Mouse (Mus musculus) embryonic facial prominence, embryonic 13.5 days (tissue): ENCODE data around the gene Ppbp. TPM values are rescaled to one million over a fixed set of nuclear protein-coding genes. Genes with fewer than 3 reads are reported as not detected.

Source experiments
- ATAC-seq: fragments of 200-750 bp; cut with Nextera tagmentation; 2 replicates; pipeline ENCODE4 v1.8.0; 2017; ENCODE audit warnings: low read depth; ENCODE audit not compliant: insufficient number of reproducible peaks, insufficient read depth, low FRiP score, low TSS enrichment
- H3K27ac ChIP-seq: fragments of 300-500 bp; sonication (generic); 2 replicates; pipeline ENCODE4 v1.5.1; 2015; ENCODE audit warnings: moderate library complexity, mild to moderate bottlenecking, inconsistent platforms
- H3K27me3 ChIP-seq: fragments of 300-500 bp; sonication (generic); 2 replicates; pipeline ENCODE4 v1.6.1; 2015; ENCODE audit warnings: mild to moderate bottlenecking, inconsistent platforms
- H3K36me3 ChIP-seq: fragments of 300-500 bp; sonication (generic); 2 replicates; pipeline ENCODE4 v1.6.1; 2015; ENCODE audit warnings: mild to moderate bottlenecking, inconsistent platforms
- H3K4me1 ChIP-seq: fragments of 300-500 bp; sonication (generic); 2 replicates; pipeline ENCODE4 v1.6.1; 2015; ENCODE audit warnings: inconsistent platforms
- H3K4me2 ChIP-seq: fragments of 300-500 bp; sonication (generic); 2 replicates; pipeline ENCODE4 v1.6.1; 2015; ENCODE audit warnings: moderate library complexity, mild to moderate bottlenecking, inconsistent platforms
- H3K4me3 ChIP-seq: fragments of 300-500 bp; sonication (generic); 2 replicates; pipeline ENCODE4 v1.5.1; 2015; ENCODE audit warnings: mild to moderate bottlenecking, inconsistent platforms
- H3K9ac ChIP-seq: fragments of 300-500 bp; sonication (generic); 2 replicates; pipeline ENCODE4 v1.6.1; 2015; ENCODE audit warnings: mild to moderate bottlenecking, inconsistent platforms
- H3K9me3 ChIP-seq: fragments of 300-500 bp; sonication (generic); 2 replicates; pipeline ENCODE4 v1.6.1; 2016; ENCODE audit warnings: inconsistent platforms
- whole genome bisulfite sequencing: fragments of 180-500 bp; shearing (Covaris S2); methylation state at CpG from one replicate; pipeline ENCODE4 v1.1.7; 2015; ENCODE audit warnings: mixed read lengths; 5-methylcytosine and 5-hydroxymethylcytosine counted together
- polyA plus RNA-seq: library from polyadenylated mRNA; unstranded; fragments of >200 nt; fragmentation: Nextera tagmentation; extraction: Ambion mirVana; gene quantifications from 2 replicates; pipeline ENCODE4 v1.2.1, GENCODE M21; 2015

Gene Ppbp
- 8.0 and 10.0 TPM in 2 replicates for polyA plus RNA-seq

GRCm38 (mm10) chr5:90768218-90768617, at the start of gene Ppbp:
Gene Ppbp (plus strand): TSS chr5:90768518.
- H3K27ac ChIP-seq, result no peak within 1 kb of the TSS
- 70% methylated on average over 3 of the region's 3 CpGs for WGBS
- peaks cover 14% of the 10 kb centered on the region; the same call in 1 of the 2 replicates for H3K27me3 ChIP-seq
- no peak for ATAC-seq
- no peak within 1 kb of the TSS for H3K4me2 ChIP-seq
- H3K4me3 ChIP-seq, result no peak within 1 kb of the TSS
- H3K9ac ChIP-seq, result no peak within 1 kb of the TSS
- peaks cover 20% of the 10 kb centered on the region for H3K4me1 ChIP-seq
- no peaks in the 10 kb centered on the region for H3K9me3 ChIP-seq
- no peaks in the 10 kb centered on the region for H3K36me3 ChIP-seq

GRCm38 (mm10) chr5:90722656-90723055, 45.7 kb upstream of the Ppbp start:
- H3K27ac ChIP-seq, result no peak overlapping the region
- ATAC-seq, result no peak
- H3K9me3 ChIP-seq, result no peaks in the 10 kb centered on the region
- H3K4me3 ChIP-seq, result no peak overlapping the region
- H3K36me3 ChIP-seq, result no peaks in the 10 kb centered on the region
- no peak overlapping the region for H3K9ac ChIP-seq
- no peak overlapping the region for H3K4me2 ChIP-seq
- WGBS, result 96% methylated on average over 3 of the region's 3 CpGs
- H3K27me3 ChIP-seq, result no peaks in the 10 kb centered on the region
- no peaks in the 10 kb centered on the region for H3K4me1 ChIP-seq

GRCm38 (mm10) chr5:90728254-90728653, 40.1 kb upstream of the Ppbp start:
- no peaks in the 10 kb centered on the region for H3K27me3 ChIP-seq
- no peak for ATAC-seq
- H3K36me3 ChIP-seq, result no peaks in the 10 kb centered on the region
- H3K27ac ChIP-seq, result no peak overlapping the region
- peaks cover 2% of the 10 kb centered on the region; the same call in 1 of the 2 replicates for H3K4me1 ChIP-seq
- no peaks in the 10 kb centered on the region for H3K9me3 ChIP-seq
- H3K4me2 ChIP-seq, result no peak overlapping the region
- H3K4me3 ChIP-seq, result no peak overlapping the region
- WGBS, result 71% methylated on average over 3 of the region's 3 CpGs
- H3K9ac ChIP-seq, result no peak overlapping the region

GRCm38 (mm10) chr5:90731480-90731879, 36.8 kb upstream of the Ppbp start:
- no peak for ATAC-seq
- Histone ChIP-seq H3K36me3 (no peaks in the 10 kb centered on the region), H3K4me3 (no peak overlapping the region), H3K27me3 (no peaks in the 10 kb centered on the region), H3K4me1 (peaks cover 2% of the 10 kb centered on the region; the same call in 1 of the 2 replicates), H3K27ac (no peak overlapping the region), H3K9ac (no peak overlapping the region), H3K9me3 (no peaks in the 10 kb centered on the region), H3K4me2 (no peak overlapping the region)
- 47% methylated on average over 4 of the region's 4 CpGs for WGBS

- no peaks in the 10 kb centered on the region for H3K36me3 ChIP-seq
- ATAC-seq, result no peak
- no peaks in the 10 kb centered on the region for H3K27me3 ChIP-seq
Observed at GRCm38 (mm10) chr5:90742029-90742428, 26.3 kb upstream of the Ppbp start.

GRCm38 (mm10) chr5:90753934-90754333, 14.4 kb upstream of the Ppbp start:
- peaks cover 25% of the 10 kb centered on the region for H3K4me1 ChIP-seq
- WGBS, result 91% methylated on average over 1 of the region's 1 CpGs
- H3K4me2 ChIP-seq, result no peak overlapping the region
- peaks cover 3% of the 10 kb centered on the region for H3K27me3 ChIP-seq
- ATAC-seq, result no peak
- no peak overlapping the region for H3K27ac ChIP-seq
- no peaks in the 10 kb centered on the region for H3K9me3 ChIP-seq
- no peak overlapping the region for H3K9ac ChIP-seq
- no peaks in the 10 kb centered on the region for H3K36me3 ChIP-seq
- H3K4me3 ChIP-seq, result no peak overlapping the region

More at GRCm38 (mm10) chr5:90742029-90742428, 26.3 kb upstream of the Ppbp start:
- Histone ChIP-seq H3K9me3 (no peaks in the 10 kb centered on the region), H3K4me3 (no peak overlapping the region), H3K4me1 (no peaks in the 10 kb centered on the region), H3K27ac (no peak overlapping the region), H3K4me2 (no peak overlapping the region), H3K9ac (no peak overlapping the region)
- WGBS, result 48% methylated on average over 4 of the region's 4 CpGs

GRCm38 (mm10) chr5:90758020-90758605, 10.2 kb upstream of the Ppbp start:
- no peaks in the 10 kb centered on the region for H3K36me3 ChIP-seq
- peaks cover 30% of the 10 kb centered on the region for H3K27me3 ChIP-seq
- no peaks in the 10 kb centered on the region for H3K9me3 ChIP-seq
- no peak for ATAC-seq
- 27% methylated on average over 5 of the region's 5 CpGs for WGBS
- H3K4me2 ChIP-seq, result no peak overlapping the region
- no peak overlapping the region for H3K4me3 ChIP-seq
- H3K4me1 ChIP-seq, result peaks cover 34% of the 10 kb centered on the region
- no peak overlapping the region for H3K9ac ChIP-seq
- H3K27ac ChIP-seq, result 0 out of 2 replicates have a peak overlapping the region, but pooled peaks have one; percentile 22

GRCm38 (mm10) chr5:90759077-90760065, 8.9 kb upstream of the Ppbp start, which contains the start of gene Cxcl5:
Gene Cxcl5 (plus strand): TSS chr5:90759360.
- Histone ChIP-seq H3K9me3 (no peaks in the 10 kb centered on the region), H3K4me1 (peaks cover 39% of the 10 kb centered on the region), H3K27me3 (peaks cover 30% of the 10 kb centered on the region), H3K27ac (0 out of 2 replicates have a peak within 1 kb of the TSS, but pooled peaks have one; percentile 22), H3K36me3 (no peaks in the 10 kb centered on the region), H3K9ac (peak within 1 kb of the TSS; percentile 57), H3K4me2 (peak within 1 kb of the TSS; percentile 70), H3K4me3 (peak within 1 kb of the TSS; percentile 40)
- no peak for ATAC-seq
- WGBS, result 3% methylated on average over 32 of the region's 32 CpGs

- ATAC-seq, result no peak
- no peak overlapping the region for H3K27ac ChIP-seq
- 59% methylated on average over 4 of the region's 4 CpGs for WGBS
- H3K4me1 ChIP-seq, result peaks cover 43% of the 10 kb centered on the region
- H3K9me3 ChIP-seq, result no peaks in the 10 kb centered on the region
- H3K4me2 ChIP-seq, result no peak overlapping the region
- peaks cover 30% of the 10 kb centered on the region for H3K27me3 ChIP-seq
- no peaks in the 10 kb centered on the region for H3K36me3 ChIP-seq
- no peak overlapping the region for H3K9ac ChIP-seq
- no peak overlapping the region for H3K4me3 ChIP-seq
Observed at GRCm38 (mm10) chr5:90760303-90760702, 8.0 kb upstream of the Ppbp start.

GRCm38 (mm10) chr5:90760844-90761243, 7.5 kb upstream of the Ppbp start:
- H3K4me3 ChIP-seq, result no peak overlapping the region
- H3K36me3 ChIP-seq, result no peaks in the 10 kb centered on the region
- peaks cover 30% of the 10 kb centered on the region for H3K27me3 ChIP-seq
- no peaks in the 10 kb centered on the region for H3K9me3 ChIP-seq
- no peak overlapping the region for H3K27ac ChIP-seq
- ATAC-seq, result no peak
- WGBS, result 82% methylated on average over 2 of the region's 2 CpGs
- no peak overlapping the region for H3K9ac ChIP-seq
- no peak overlapping the region for H3K4me2 ChIP-seq
- H3K4me1 ChIP-seq, result peaks cover 45% of the 10 kb centered on the region

- no peak overlapping the region for H3K4me2 ChIP-seq
- no peak overlapping the region for H3K27ac ChIP-seq
- H3K27me3 ChIP-seq, result peaks cover 30% of the 10 kb centered on the region
- H3K9me3 ChIP-seq, result no peaks in the 10 kb centered on the region
- ATAC-seq, result no peak
- no peak overlapping the region for H3K4me3 ChIP-seq
- WGBS, result 85% methylated on average over 3 of the region's 3 CpGs
- peaks cover 42% of the 10 kb centered on the region for H3K4me1 ChIP-seq
- no peak overlapping the region for H3K9ac ChIP-seq
- H3K36me3 ChIP-seq, result no peaks in the 10 kb centered on the region
Observed at GRCm38 (mm10) chr5:90761834-90762233, 6.5 kb upstream of the Ppbp start.
